Mouse (Mus musculus) megakaryocyte, embryonic 14.5 days (primary cell): ENCODE measurements around the gene Fam178b.

Source experiments
- FLI1 ChIP-seq: IDR thresholded peaks from 2 replicates; pipeline ENCODE4 v1.6.1; 2012; ENCODE audit warnings: low read length, inconsistent platforms, mixed read lengths
- GATA1 ChIP-seq: IDR thresholded peaks from 3 replicates; pipeline ENCODE4 v1.6.1; 2012; ENCODE audit warnings: mixed read lengths, low read length, inconsistent platforms, borderline replicate concordance

GRCm38 (mm10) chr1:36604254-36605156, 78.5 kb downstream of the Fam178b start:
- TF ChIP-seq GATA1 (no peak), FLI1 (no peak)
